Mouse (Mus musculus): ENCODE data around the gene Hsd17b3.
A peak's percentile ranks its signal among the peaks of the same experiment; 100 is the strongest.
"Not testable (repeated sequence)": the region's sequence is repeated elsewhere in the genome, so short reads cannot be mapped to it uniquely, and the experiment has no call there.

The Hsd17b3 gene

DNA sequence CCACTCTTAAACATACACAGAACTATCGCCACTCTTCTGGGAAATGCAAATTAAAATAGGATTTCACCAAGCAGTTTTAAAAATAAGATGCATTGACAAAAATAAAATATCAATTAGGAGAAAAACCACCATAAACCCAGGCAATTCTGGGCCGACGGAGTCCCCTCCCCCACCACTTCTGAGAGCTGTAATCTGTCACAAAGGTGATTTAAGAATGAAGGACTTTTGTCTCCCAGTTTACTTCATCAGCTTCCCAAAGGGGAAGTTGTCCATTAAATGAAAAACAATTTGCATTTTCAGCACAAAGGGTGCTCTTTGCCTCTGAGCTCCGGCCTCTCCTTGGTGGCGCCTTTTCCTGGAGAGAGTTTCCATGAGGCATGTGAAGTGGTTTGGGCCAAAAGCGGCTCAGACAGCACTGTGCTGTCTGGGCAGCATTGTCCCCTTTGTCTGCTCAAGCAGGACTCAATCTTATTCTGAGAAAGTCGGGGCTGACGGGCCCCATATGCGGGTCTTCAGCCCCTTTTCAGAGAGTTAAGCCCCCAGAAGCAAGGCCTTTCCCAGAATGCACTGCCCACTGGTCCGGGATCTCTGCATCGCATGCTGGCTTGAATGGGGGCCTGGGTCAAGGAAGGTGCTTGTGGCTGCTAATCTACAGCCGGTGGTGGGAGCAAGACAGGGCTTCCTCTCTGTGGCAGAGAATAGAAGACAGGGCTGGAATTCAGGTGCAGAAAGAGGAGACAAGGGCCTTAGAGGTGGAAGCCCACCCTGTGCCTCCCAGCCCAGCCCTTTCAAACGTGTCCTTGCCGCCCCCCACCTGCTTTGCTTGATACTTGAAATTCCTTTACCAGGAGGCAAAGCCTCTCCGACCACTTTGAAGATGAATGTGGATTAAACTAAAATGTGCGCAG, 7.8 kb downstream of the Hsd17b3 start:
- DNase-seq, result peak; percentile 51

DNA sequence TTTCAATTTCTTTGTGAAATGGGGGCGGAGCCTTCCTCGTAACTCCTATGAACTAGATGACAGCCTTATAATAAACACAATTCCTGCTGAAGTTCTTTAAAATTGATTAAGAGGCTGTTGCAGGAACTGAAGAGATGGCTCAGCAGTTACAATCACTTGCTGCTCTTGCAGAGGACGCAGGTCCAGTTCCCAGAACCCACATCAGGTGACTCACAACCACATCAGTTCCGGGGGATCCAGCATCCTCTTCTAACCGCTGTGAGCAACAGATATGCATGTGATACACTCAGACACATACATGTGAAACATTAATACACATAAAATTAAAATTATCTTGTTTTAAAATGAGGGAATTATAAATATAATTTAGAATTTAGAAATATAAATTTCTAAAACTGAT, 11.4 kb downstream of the Hsd17b3 start:
- no peak for DNase-seq

DNA sequence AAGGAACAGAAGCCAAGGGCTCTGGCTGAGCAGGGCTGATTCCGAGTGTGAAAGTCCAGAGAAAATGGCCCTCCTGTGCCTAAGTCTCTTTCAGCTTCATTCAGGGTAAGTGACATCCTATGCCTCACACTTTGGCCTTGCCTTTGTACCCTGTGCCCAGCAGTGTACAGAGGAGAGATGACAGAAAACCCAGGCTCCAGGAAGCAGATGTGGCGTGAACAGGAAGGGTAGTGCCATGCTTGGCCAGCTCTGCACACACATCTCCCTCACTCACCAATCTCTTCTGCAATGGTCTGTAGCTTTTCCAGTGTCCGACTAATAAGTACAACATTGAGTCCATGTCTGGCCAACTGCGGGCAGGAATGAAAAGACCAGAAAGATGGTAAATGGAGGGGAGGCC, 13.0 kb downstream of the Hsd17b3 start:
- no peak for DNase-seq

DNA sequence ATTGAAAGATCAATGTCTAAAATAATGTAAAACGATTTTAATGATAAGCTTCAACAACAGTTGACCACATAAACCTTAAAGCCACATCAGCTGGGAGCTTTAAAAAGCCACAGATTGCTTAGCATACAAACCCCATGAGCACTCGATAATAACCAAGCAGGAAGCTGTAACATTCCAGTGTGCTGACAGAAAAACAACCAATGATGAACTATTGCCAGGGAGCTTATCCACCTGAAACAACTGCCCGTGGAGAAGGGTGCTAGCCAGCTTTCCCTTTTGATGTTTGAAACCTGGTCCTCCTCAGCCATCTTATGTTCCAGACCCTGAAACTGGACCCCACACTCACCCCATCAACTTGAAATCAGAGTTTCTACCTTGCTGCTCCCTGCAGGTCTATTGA, 22.4 kb downstream of the Hsd17b3 start:
- no peak for DNase-seq

DNA sequence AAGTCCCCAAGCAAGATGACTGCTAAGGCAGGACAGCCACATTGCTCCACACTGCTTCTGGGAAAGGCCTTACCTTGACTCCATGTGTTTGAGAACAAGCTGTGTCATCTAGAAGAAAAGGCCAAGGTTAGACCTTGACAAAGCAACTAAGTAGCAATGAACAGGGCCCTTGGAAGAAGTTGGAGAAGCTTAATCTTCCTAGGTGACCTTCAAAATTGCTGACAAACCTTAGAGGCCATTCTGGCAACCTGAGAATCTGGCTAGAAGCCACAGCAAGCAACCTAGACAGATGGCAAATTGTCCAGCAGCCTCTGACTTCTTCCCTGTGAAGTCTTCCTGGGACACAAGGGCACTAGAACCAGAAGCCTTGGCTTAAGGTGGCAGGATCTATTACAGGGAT, 24.8 kb downstream of the Hsd17b3 start:
- no peak for DNase-seq

DNA sequence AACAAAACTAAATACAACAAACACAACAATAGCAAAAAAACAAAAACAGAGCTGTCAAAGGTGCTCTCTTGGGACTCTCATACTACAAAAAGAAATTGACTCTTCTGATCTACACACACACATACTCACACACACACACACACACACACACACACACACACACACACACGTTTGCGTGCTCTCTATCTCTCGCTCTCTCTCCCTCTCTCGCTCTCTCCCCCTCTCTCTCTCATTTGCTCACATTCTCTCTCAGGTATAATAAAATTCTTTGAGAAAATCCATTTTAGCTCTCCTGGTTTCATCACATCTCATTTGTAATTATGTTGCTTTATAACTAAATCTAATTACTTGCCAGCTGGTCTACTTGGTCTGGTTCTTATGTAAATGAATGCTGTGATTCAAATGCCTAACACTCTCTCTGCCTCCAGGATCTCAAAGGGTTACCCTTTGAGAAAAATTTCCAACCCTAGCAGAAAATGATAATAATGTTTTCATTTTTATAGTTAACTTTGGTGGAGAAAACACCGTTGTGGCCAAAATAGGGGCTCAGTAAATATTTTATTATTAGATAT, 28.0 kb downstream of the Hsd17b3 start:
- DNase-seq, result no peak

DNA sequence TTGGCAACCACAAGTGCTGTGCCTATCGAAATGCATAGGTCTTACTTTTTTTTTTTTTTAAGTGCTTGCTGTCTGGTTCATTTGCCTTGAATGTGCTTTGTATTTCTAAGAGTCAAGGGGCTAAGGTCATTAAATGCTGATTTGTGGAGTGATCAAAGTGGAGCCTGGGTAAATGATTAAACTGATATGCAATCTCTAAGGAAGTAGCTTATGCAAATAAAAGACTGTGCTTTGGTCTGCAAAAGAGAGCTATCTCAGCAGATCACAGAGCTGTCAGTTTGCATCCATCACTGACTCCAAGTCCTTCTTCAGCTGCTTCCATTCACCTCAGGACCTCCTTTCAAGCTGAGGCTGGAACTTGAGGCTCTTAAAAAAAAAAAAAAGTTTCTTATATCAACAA, 35.1 kb downstream of the Hsd17b3 start:
- DNase-seq, result no peak

DNA sequence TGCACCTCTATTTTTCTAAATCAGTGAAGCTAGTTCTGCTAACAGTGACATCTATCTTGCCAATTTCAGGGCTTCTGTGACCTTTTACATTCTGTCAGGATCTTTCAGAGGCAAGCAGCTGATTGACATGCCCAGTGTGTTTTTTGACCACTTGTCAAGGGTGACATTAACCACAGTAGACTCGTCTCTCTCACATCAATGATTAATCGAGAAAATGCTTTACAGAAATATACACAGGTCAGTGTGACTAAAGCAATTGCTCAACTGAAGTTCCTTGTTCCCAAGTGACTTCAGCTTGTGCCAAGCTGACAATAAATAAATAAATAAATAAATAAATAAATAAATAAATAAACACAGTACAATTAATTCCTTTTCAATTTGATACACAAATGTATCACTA, 36.7 kb downstream of the Hsd17b3 start:
- DNase-seq, result not testable (repeated sequence)

DNA sequence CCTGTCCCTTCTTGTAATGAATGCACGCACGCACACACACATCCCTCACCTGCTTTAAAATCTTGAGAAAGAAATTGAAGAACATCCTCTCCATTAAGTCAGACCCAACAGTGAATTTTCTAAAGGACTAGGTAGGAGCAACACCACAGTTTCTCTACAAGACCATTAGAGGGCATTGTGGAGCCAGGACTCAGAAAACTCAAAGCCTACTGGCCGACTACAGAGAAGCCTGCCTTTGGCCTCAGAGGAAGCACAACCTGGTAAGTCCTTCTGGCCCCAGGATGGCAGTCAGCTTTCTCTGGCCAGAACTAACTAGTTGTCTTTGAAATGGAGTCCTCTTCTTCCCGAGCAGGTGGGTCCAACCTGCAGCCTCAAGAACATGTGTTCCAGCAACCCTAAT, 38.1 kb downstream of the Hsd17b3 start:
- DNase-seq, result peak; percentile 29

DNA sequence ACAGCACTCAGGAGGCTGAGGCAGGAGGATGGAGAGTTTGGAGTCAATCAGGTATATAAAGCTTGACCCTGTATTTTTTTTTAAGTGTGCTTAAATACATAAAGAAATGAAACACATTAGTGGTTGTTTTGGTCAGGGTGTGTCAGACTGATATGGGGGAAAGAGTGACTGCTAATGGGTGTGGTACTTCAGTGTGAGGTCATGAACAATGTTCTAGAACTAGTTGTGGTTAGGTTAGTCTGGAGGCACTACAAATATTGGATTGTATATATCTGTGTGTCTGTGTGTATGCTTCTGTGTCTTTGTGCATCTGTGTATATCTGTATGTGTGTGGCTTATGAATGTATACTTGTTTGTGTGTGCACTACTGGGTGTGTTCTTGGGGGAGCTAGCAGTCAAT, 39.5 kb downstream of the Hsd17b3 start:
- DNase-seq, result no peak

DNA sequence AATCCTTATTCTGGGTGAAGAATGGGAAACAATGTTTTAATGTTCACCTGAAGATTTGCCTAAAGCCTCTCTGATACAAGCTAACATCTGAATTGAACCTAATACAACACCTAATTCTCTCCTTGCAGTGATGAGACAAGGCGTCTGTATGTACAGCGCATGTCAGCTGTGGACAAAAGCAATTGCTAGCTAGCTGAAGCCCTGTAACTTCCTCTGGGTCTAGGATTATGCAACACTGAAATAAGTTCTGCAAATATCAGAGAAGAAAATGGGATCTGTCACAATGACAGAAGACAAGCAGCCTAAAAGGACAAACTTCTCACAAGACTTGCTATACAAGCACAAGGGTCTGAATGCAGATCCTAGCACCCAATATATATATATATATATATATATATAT, 40.6 kb downstream of the Hsd17b3 start:
- DNase-seq, result no peak

DNA sequence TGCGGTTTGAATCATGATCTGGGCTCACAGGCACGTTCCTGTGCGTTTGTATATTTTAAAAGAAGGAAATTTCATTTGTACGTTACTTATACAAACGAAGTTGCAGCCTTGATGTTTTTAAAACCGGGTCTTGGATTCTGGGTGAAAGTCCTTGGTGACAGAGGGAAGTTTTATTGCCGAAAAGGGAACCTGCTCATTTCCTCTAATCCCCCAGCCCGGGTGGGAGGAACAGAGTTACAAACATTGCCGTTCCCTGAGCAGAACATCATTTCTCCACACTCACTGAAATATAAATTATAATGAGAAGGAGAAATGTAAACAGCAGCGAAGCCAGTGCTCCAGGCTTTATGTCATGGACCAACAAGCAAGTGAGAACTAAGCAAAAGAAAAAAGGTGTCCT, 49.1 kb downstream of the Hsd17b3 start:
- no peak for DNase-seq

DNA sequence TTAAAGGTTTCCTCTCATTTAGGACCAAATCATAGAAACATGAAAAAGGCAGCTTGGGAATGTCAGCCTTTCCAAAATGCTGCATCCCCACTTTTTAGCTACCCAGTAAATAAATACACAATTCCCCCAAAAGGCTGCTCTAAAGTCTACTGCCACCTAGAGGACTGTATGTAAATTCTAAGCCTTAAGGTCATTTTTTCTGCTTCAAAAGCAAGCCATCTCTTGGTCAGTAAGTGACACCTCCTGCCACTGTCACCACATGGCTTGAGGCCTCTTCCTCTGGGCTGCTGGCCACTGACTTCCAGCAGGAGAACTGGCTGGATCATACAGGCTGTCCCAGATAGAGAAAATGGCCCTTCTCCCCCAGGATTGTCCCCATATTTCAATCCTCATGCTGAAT, 50.9 kb downstream of the Hsd17b3 start:
- no peak for DNase-seq

DNA sequence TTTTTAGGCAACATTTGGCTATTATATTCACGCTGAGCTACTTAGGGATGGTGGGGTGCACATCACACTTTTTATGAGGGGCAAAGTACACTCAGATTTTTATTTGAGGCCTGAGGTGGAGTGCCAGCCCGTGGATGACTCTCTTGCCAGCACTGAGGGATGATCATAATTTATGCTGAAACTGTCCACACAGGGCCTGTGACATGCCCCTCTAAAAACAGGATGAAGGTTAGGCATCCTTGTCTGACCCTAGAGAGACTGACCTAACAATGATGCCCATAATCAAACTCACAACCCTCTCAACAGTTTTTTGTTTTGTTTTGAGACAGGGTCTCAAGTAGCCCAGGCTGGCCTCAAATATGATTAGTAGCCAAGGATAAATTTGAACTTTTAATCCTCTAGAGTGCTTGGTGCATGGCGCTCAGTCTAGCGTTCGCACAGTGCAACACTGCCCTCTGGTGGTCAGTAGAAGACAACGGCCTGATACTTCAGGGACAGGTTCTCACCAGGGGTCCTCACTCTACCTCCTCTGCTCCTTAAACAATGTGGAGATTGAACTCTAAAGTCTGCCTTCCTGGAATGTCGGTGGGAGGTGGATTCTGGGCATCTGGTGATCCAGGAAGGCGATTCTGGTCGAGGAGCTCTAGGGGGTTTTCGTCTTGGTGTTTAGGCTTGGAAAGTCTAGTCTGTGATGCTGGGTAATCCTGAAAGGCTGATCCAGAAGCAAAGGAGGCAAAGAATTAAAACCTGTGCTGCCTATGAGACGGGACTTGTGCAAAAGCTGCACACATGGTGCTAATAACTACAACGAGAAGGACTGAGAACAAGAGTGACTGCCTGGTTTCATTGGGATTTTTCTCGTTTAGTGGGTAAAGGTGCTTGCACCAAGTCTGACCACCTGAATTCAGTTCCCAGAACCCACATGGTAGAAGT, 52.7 kb downstream of the Hsd17b3 start:
- DNase-seq, result peak; percentile 86

DNA sequence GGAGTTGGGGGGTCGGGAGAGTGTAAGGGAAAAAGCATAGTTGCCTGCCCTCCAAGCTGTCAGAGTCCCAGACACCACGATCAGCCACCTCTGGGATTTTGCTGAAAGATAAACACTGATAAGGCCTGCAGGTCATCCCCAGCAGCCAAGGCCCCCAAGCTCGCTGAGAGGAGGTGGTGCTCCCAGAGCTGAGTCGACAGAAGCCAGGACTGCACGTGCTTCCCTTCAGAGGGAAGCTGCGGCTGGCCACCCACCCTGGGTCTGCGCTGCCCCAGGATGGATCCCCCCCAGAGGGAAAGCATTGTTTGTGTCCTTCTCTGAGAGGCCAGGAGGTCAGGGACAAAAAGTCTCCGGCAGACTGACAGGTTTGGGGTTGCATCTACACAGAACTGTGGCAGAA, 54.0 kb downstream of the Hsd17b3 start:
- DNase-seq, result peak; percentile 27

DNA sequence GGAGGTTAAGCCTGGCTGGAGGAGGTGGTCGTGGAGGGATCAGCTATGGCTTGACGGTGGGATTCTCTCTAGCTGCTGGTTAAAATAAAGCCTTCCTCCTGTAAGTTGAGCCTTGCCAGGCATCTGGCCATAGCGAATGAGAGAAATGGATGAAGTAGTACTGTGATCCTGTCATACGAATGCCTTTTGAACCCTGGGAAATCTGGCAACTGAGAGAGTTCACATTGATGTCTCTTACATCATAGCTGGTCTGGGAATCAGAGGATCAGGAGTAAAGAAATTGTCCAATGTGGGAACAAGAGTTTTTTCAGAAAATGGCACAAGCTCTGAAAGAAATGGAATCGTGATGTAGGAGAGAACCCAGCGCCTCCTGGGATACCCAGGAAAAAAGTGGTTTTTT, 55.1 kb downstream of the Hsd17b3 start:
- DNase-seq, result no peak

DNA sequence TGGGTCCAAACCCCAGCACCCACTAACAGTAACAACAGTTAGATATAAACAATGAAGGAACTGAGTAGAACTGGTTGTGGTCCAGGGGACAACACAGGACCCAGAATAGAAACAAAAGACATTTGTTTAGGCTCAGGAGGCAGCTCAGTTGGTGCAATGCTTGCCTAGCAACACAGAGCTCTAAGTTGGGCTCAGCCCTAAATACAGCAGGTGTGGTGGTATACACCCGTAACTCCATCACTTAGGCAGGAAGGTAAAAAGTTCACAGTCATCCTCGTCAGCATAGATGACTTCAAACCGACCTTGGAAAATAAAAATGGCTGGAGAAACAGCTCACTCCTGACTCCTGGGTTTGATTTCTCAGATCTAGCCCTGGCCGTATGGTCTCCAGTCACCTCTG, 55.8 kb downstream of the Hsd17b3 start:
- DNase-seq, result no peak

DNA sequence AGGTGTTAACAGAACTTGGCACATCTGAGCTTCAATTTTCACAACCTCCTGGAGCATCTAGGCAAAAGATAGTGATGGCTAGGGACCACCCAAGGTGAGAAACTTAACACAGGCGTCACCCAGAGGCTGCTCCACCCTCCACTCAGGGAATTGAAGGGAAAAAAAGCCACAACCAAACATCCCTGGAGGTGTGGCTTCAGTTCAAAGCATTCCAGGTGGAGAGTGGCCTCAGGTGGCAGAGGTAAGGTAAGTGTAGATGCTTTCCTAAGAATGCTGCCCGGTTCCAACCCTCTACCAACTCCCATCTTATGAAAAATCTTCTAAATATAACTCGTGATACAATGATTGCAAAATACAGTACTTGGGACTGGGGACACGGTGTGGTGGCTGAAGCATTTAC, 57.8 kb downstream of the Hsd17b3 start:
- no peak for DNase-seq

DNA sequence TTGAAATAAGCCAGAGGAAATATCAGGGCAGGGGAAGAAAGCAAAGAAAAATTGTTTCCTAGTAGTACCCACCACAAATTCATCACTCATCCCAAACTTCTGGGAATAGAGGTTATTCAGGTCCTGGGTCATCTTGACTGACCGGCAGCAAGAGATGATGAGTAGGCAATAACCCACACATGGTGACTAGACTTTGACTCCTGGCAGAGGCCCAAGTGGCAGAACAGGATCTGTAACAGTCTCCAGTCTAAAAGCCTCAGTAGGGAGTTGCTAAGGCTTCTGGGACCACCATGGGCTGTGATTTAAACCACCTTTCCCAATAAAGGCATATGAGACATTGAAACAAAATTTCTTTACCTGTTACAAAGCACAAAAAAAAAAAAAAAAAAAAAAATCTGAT, 58.2 kb downstream of the Hsd17b3 start:
- peak; percentile 73 for DNase-seq

DNA sequence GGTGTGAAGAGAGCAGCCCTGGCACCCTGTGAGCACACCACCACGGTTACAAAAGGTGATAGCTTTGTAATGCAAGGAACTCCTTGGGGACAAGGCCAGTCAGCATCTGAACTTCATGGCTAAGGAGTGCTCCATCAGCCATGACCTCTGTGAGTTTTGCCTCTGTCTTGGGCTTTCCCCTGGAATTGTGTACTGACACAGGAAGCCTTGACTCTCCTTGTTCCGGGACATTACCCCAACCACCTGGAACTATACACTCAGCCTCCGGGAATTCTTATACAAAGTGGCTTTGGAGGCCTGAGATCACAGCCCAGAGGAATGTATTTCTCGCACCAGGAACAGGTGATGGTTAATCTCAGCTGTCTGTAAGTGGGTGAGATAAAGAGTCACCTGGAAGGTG, 64.2 kb downstream of the Hsd17b3 start:
- no peak for DNase-seq

DNA sequence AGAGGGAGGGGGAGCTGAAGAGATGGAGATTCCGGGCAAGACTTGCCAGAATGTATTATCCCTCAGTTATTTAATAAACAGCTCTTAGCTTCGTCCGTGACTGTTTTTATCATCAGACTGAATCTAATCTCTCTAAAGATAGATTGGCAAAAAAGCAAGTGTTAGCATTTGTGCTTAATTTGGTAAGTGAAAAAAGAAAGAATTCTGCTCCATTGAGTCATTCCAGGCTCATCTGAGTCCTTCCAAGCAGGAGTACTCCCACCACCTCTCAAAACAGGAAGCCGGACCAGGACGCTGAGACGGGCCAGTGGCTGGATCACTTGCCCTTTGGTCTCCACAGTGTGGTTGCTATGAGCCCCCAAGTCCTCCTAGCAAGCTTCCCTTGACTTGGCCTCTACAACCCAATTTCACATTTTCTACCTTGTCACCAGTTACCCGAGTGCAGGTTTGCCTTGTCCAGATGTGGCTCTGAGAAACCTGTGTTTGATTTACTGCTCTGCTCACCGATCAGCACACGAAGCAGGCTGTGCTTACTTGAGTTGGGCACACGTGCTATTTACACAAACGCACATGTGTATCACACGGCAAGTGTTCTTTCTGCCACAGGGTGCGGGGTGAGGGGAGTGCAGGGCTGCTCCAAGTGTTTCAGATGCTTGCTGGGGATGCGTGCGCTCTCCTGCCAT, 66.1 kb downstream of the Hsd17b3 start:
- DNase-seq, result no peak

DNA sequence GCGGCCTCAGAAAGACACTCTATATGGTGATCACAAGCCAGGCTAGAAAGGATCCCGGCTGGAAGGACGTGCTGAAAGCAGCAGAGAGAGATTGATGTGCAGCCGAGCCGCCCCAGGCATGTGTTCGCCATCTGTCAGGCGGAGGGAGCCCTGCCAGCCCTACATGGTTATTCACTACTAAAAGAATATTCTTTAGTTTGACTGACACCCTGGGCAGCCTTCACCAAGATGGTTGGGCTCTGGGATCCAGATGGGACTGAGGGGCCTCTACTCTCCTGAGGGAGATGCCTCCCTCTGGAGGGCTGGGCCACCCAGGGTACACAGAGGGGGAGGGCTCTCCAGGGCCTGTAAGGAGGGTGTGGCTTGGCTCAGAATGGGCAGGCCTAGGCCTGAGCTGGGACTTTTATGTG, 68.1 kb downstream of the Hsd17b3 start:
- peak; percentile 67 for DNase-seq

DNA sequence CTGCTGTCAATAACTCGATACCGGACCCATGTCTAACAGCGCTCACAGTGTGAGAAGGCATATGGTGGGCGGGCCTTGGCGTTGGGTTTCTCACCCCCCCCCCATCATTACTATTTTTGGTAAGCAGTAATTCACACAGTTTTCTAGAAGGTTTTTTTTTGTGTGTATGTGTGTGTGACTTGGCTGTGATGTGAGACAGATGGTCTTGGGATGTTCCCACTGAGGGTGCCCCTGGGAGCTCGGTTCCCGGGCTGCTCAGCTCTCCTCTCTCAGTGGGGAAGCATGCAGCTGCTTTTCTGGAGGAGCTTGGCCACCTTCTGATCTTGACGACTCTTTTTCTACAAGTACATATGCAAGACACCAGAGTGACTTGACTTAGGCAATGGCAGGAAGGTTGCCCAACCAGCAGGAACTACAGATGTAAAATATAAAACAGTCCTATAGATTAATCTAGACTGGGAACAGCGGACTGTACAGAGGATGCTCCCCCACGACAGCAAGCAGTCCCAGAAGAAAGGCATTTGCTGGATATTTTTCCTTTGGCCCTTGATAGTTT, 70.4 kb downstream of the Hsd17b3 start:
- peak; percentile 29 for DNase-seq
